Mouse (Mus musculus): ENCODE results near the gene Krtap12-1. TPM values are rescaled to one million over a fixed set of nuclear protein-coding genes. Genes with fewer than 3 reads are reported as not detected.
"Not testable (repeated sequence)": the region's sequence is repeated elsewhere in the genome, so short reads cannot be mapped to it uniquely, and the experiment has no call there.

The Krtap12-1 gene
- total RNA-seq, 4 experiments from 2014 or later = not detected

DNA sequence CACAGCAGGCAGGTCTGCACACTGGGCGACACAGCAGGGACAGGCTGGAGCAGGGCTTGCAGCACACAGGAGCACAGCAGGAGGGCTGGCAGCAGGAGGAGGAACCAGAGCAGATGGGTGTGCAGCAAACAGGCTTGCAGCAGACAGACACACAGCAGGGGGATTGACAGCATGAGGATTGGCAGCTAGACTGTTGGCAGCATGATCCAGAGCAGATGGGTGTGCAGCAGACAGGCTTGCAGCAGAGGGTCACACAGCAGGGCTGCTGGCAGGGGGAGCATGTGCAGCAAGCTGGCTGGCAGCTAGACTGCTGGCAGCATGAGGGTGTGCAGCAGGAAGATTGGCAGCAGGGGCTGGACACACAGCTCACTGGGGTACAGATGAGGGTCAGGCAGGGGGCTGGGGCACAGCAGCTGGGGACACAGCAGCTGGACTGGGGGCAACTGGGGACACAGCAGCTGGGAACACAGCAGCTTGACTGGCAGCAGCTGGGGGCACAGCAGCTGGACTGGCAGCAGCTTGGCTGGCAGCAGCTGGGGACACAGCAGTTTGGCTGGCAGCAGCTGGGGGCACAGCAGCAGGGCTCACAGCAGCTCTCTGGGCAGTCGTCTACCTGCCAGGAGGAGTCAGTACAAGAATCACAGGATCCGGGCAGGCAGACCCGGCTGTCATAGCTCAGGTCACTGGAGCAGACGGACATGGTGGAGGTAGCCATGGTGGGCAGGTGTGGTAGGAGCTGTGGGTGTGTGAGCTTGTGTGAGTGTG lies 21.7 kb downstream of the Krtap12-1 start, which contains the start of gene Gm18596:
TSS of gene Gm18596 (minus strand) at position 715 of the 765 bp plus-strand sequence.
- DNase-seq (ENCODE audit: low spot score in 2 of 2) = not testable (repeated sequence)

DNA sequence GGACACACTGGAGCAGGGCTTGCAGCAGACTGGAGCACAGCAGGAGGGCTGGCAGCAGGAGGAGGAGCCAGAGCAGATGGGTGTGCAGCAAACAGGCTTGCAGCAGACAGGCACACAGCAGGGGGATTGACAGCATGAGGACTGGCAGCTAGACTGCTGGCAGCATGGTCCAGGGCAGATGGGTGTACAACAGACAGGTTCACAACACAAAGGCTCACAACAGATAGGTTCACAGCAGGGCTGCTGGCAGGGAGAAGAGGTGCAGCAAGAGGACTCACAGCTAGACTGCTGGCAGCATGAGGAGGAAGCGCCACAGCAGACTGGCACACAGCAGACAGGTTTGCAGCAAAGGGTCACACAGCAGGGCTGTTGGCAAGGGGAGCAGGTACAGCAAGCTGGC lies 30.3 kb downstream of the Krtap12-1 start:
- DNase-seq (ENCODE audit: low spot score in 2 of 2) = not testable (repeated sequence)

DNA sequence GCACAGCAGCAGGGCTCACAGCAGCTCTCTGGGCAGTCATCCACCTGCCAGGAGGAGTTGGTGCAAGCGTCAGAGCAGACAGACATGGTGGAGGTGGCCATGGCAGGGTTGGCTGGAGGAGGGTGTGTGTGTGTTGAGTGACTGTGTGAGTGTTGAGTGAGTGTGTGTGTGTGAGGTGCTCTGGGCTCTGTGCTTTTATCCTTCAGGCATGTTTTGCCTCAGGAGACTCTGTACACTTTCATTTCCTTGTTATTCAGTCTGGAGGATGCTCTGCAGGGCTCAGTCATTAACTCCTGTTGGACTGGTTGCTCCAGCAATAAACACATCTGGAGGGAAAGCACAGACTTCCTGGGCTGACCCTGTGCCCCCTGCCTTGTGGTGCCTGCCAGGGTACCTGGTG lies 30.9 kb downstream of the Krtap12-1 start, which contains the start of gene Gm9736:
TSS of gene Gm9736 (minus strand) at position 101 of the 400 bp plus-strand sequence.
- DNase-seq (ENCODE audit: low spot score in 2 of 2) = not testable (repeated sequence)

DNA sequence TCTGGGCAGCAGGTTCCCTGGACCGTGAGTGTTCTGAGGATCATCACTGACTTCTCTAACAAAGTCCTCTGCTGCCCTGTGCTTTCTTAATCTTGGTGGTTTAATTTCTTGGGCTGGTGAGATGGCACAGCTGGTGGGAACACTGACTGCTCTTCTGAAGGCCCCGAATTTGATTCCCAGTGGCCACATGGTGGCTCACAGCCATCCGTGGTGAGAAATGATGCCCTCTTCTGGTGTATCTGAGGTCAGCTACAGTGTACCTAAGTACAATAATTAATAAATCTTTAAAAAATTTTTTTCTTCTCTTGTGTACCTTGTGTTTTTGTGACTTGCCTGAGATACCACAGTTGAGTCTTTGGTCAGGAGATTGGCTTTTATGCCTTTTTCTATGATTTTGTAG lies 31.9 kb downstream of the Krtap12-1 start:
- not testable (repeated sequence) for DNase-seq (ENCODE audit: low spot score in 2 of 2)

GRCm38 (mm10) chr10:77753448-77753847 lies 33.0 kb downstream of the Krtap12-1 start:
- no peak for DNase-seq (ENCODE audit: low spot score in 2 of 2)

DNA sequence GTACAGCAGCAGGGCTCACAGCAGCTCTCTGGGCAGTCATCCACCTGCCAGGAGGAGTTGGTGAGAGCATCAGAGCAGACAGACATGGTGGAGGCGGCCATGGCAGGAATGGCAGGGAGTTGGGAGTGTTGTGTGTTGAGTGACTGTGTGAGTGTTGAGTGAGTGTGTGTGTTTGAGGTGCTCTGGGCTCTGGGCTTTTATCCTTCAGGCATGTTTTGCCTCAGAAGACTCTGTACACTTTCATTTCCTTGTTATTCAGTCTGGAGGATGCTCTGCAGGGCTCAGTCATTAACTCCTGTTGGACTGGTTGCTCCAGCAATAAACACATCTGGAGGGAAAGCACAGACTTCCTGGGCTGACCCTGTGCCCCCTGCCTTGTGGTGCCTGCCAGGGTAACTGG lies 39.2 kb downstream of the Krtap12-1 start, which contains the start of gene Gm3233:
TSS of gene Gm3233 (minus strand) at position 101 of the 400 bp plus-strand sequence.
- not testable (repeated sequence) for DNase-seq (ENCODE audit: low spot score in 2 of 2)

- no peak for DNase-seq (ENCODE audit: low spot score in 2 of 2)
These were observed 49.3 kb downstream of the Krtap12-1 start for GRCm38 (mm10) chr10:77769727-77770126.

Other genes starting within 250 kb of the Krtap12-1 start
- 10 to 100 TPM; 30.5 to 39.0 (median 31.9) TPM for gene Fam207a, start 204.8 kb upstream of the Krtap12-1 start, total RNA-seq (2022)
- gene Itgb2, start 190.3 kb upstream of the Krtap12-1 start, total RNA-seq (2022) = 10 to 100 TPM in 2 of 4 experiments, 1 to 10 TPM in 2; 3.8 to 36.2 (median 15.3) TPM
- 10 to 100 TPM; 79.3 to 96.1 (median 86.9) TPM for gene Pttg1ip, start 138.9 kb upstream of the Krtap12-1 start, total RNA-seq (2022)
- 100 to 1,000 TPM; 144 to 152 (median 147) TPM for gene Sumo3, start 114.5 kb upstream of the Krtap12-1 start, total RNA-seq (2022)
- gene Gm49325, start 114.4 kb upstream of the Krtap12-1 start, total RNA-seq (2022) = 10 to 100 TPM in 3 of 4 experiments, 1 to 10 TPM in 1; 7.6 to 33.3 (median 12.1) TPM
- 10 to 100 TPM; 64.2 to 89.9 (median 76.6) TPM for gene Ube2g2, start 98.3 kb upstream of the Krtap12-1 start, total RNA-seq (2022)
- gene Tspear, start 34.0 kb upstream of the Krtap12-1 start, total RNA-seq (2022) = not detected
- not detected for gene Gm19402, start 29.8 kb upstream of the Krtap12-1 start, total RNA-seq (2022)
- gene Gm9508, start 23.4 kb upstream of the Krtap12-1 start, total RNA-seq (2022) = not detected
- gene Gm10272, start 14.0 kb upstream of the Krtap12-1 start, total RNA-seq (2022) = not detected
- not detected for gene Gm10024, start 9.1 kb upstream of the Krtap12-1 start, total RNA-seq (2022)
- not detected for gene Gm10142, start 4.8 kb upstream of the Krtap12-1 start, total RNA-seq (2022)
- gene Gm10100, start 5.9 kb downstream of the Krtap12-1 start, total RNA-seq (2022) = not detected
- gene Gm18596, start 22.0 kb downstream of the Krtap12-1 start, total RNA-seq (2022) = not detected
- gene Gm9736, start 30.8 kb downstream of the Krtap12-1 start, total RNA-seq (2022) = not detected
- not detected for gene Gm3233, start 39.1 kb downstream of the Krtap12-1 start, total RNA-seq (2022)
- not detected for gene Gm3238, start 50.7 kb downstream of the Krtap12-1 start, total RNA-seq (2022)
- not detected for gene Gm7138, start 56.3 kb downstream of the Krtap12-1 start, total RNA-seq (2022)
- gene Gm3250, start 61.9 kb downstream of the Krtap12-1 start, total RNA-seq (2022) = not detected
- gene Gm7137, start 67.6 kb downstream of the Krtap12-1 start, total RNA-seq (2022) = not detected
- gene Gm9639, start 74.5 kb downstream of the Krtap12-1 start, total RNA-seq (2022) = not detected
- gene Gm19668, start 78.5 kb downstream of the Krtap12-1 start, total RNA-seq (2022) = not detected
- gene Gm9507, start 91.2 kb downstream of the Krtap12-1 start, total RNA-seq (2022) = not detected
- gene Gm2696, start 94.1 kb downstream of the Krtap12-1 start, total RNA-seq (2022) = not detected
- gene Krtap10-4, start 106.5 kb downstream of the Krtap12-1 start, total RNA-seq (2022) = not detected
- gene Krtap10-10, start 115.3 kb downstream of the Krtap12-1 start, total RNA-seq (2022) = not detected
- gene Gm36176, start 126.2 kb downstream of the Krtap12-1 start, total RNA-seq (2022) = not detected
- not detected for gene Gm10318, start 132.3 kb downstream of the Krtap12-1 start, total RNA-seq (2022)
- not detected for gene Gm3285, start 141.4 kb downstream of the Krtap12-1 start, total RNA-seq (2022)
- gene Lrrc3, start 181.9 kb downstream of the Krtap12-1 start, total RNA-seq (2022) = 1 to 10 TPM; 4.5 to 7.7 (median 5.4) TPM
- gene Trpm2, start 250.0 kb downstream of the Krtap12-1 start, total RNA-seq (2022) = 10 to 100 TPM; 43.0 to 47.6 (median 45.7) TPM